Mouse (Mus musculus): ENCODE results near the gene Prkd1. TPM values are rescaled to one million over a fixed set of nuclear protein-coding genes. Genes with fewer than 3 reads are reported as not detected.

Prkd1 gene
- polyA plus RNA-seq, 1 experiment from 2014 or later = 4.4 TPM

GRCm38 (mm10) chr12:50615852-50616251 is 33.0 kb downstream of the Prkd1 start:
- no peak overlapping the region for H3K4me2 ChIP-seq (ENCODE audit: low read depth, low read length)
- ATAC-seq (ENCODE audit: insufficient read depth, low FRiP score) = no peak
- WGBS = 87% methylated on average over 1 of the region's 1 CpGs
- H3K9me3 ChIP-seq (replicated peaks; ENCODE audit: control insufficient read depth, low read length) = no peaks in the 10 kb centered on the region
- H3K4me3 ChIP-seq (replicated peaks; ENCODE audit: low read length) = no peak overlapping the region
- no peak overlapping the region for H3K27ac ChIP-seq (ENCODE audit: low read length)
- no peaks in the 10 kb centered on the region for H3K27me3 ChIP-seq (ENCODE audit: control insufficient read depth, insufficient read depth, low read length)
- no peaks in the 10 kb centered on the region for H3K36me3 ChIP-seq (ENCODE audit: control insufficient read depth, insufficient read depth, low read length)
- H3K9ac ChIP-seq (ENCODE audit: low read length) = no peak overlapping the region
- H3K4me1 ChIP-seq (ENCODE audit: control insufficient read depth, insufficient read depth, low read length) = no peaks in the 10 kb centered on the region

GRCm38 (mm10) chr12:50614341-50614740 is 34.6 kb downstream of the Prkd1 start:
- Histone ChIP-seq H3K4me2 (ENCODE audit: low read depth, low read length) (no peak overlapping the region), H3K27me3 (ENCODE audit: control insufficient read depth, insufficient read depth, low read length) (no peaks in the 10 kb centered on the region), H3K9me3 (replicated peaks; ENCODE audit: control insufficient read depth, low read length) (no peaks in the 10 kb centered on the region), H3K27ac (ENCODE audit: low read length) (no peak overlapping the region), H3K9ac (ENCODE audit: low read length) (no peak overlapping the region), H3K4me3 (replicated peaks; ENCODE audit: low read length) (no peak overlapping the region), H3K4me1 (ENCODE audit: control insufficient read depth, insufficient read depth, low read length) (no peaks in the 10 kb centered on the region), H3K36me3 (ENCODE audit: control insufficient read depth, insufficient read depth, low read length) (no peaks in the 10 kb centered on the region)
- WGBS = 42% methylated on average over 6 of the region's 6 CpGs
- no peak for ATAC-seq (ENCODE audit: insufficient read depth, low FRiP score)

GRCm38 (mm10) chr12:50606703-50607500 is 42.0 kb downstream of the Prkd1 start:
- H3K9me3 ChIP-seq (replicated peaks; ENCODE audit: control insufficient read depth, low read length) = no peaks in the 10 kb centered on the region
- H3K27ac ChIP-seq (ENCODE audit: low read length) = no peak overlapping the region
- ATAC-seq (ENCODE audit: insufficient read depth, low FRiP score) = peak; percentile 47; the same call in 1 of the 2 replicates
- H3K4me1 ChIP-seq (ENCODE audit: control insufficient read depth, insufficient read depth, low read length) = no peaks in the 10 kb centered on the region
- H3K4me2 ChIP-seq (ENCODE audit: low read depth, low read length) = no peak overlapping the region
- no peaks in the 10 kb centered on the region for H3K36me3 ChIP-seq (ENCODE audit: control insufficient read depth, insufficient read depth, low read length)
- H3K4me3 ChIP-seq (replicated peaks; ENCODE audit: low read length) = no peak overlapping the region
- WGBS = 43% methylated on average over 4 of the region's 4 CpGs
- H3K9ac ChIP-seq (ENCODE audit: low read length) = no peak overlapping the region
- no peaks in the 10 kb centered on the region for H3K27me3 ChIP-seq (ENCODE audit: control insufficient read depth, insufficient read depth, low read length)

- no peak overlapping the region for H3K9ac ChIP-seq (ENCODE audit: low read length)
- 76% methylated on average over 1 of the region's 1 CpGs for WGBS
- H3K36me3 ChIP-seq (ENCODE audit: control insufficient read depth, insufficient read depth, low read length) = no peaks in the 10 kb centered on the region
- no peaks in the 10 kb centered on the region for H3K9me3 ChIP-seq (replicated peaks; ENCODE audit: control insufficient read depth, low read length)
- H3K27me3 ChIP-seq (ENCODE audit: control insufficient read depth, insufficient read depth, low read length) = no peaks in the 10 kb centered on the region
- no peak; the same call in 1 of the 2 replicates for ATAC-seq (ENCODE audit: insufficient read depth, low FRiP score)
- H3K4me2 ChIP-seq (ENCODE audit: low read depth, low read length) = no peak overlapping the region
- no peak overlapping the region for H3K4me3 ChIP-seq (replicated peaks; ENCODE audit: low read length)
- no peak overlapping the region for H3K27ac ChIP-seq (ENCODE audit: low read length)
- no peaks in the 10 kb centered on the region for H3K4me1 ChIP-seq (ENCODE audit: control insufficient read depth, insufficient read depth, low read length)
These were observed 49.5 kb downstream of the Prkd1 start for GRCm38 (mm10) chr12:50599370-50599769.

GRCm38 (mm10) chr12:50598053-50598988 is 50.6 kb downstream of the Prkd1 start:
- no peak for ATAC-seq (ENCODE audit: insufficient read depth, low FRiP score)
- 72% methylated on average over 9 of the region's 9 CpGs for WGBS
- H3K27me3 ChIP-seq (ENCODE audit: control insufficient read depth, insufficient read depth, low read length) = no peaks in the 10 kb centered on the region
- H3K27ac ChIP-seq (ENCODE audit: low read length) = no peak overlapping the region
- no peak overlapping the region for H3K9ac ChIP-seq (ENCODE audit: low read length)
- H3K4me3 ChIP-seq (replicated peaks; ENCODE audit: low read length) = no peak overlapping the region
- no peaks in the 10 kb centered on the region for H3K4me1 ChIP-seq (ENCODE audit: control insufficient read depth, insufficient read depth, low read length)
- H3K36me3 ChIP-seq (ENCODE audit: control insufficient read depth, insufficient read depth, low read length) = no peaks in the 10 kb centered on the region
- H3K9me3 ChIP-seq (replicated peaks; ENCODE audit: control insufficient read depth, low read length) = no peaks in the 10 kb centered on the region
- H3K4me2 ChIP-seq (ENCODE audit: low read depth, low read length) = no peak overlapping the region

- no peaks in the 10 kb centered on the region for H3K9me3 ChIP-seq (replicated peaks; ENCODE audit: control insufficient read depth, low read length)
- no peaks in the 10 kb centered on the region for H3K36me3 ChIP-seq (ENCODE audit: control insufficient read depth, insufficient read depth, low read length)
- WGBS = 89% methylated on average over 4 of the region's 4 CpGs
- H3K27me3 ChIP-seq (ENCODE audit: control insufficient read depth, insufficient read depth, low read length) = no peaks in the 10 kb centered on the region
- no peak overlapping the region for H3K4me3 ChIP-seq (replicated peaks; ENCODE audit: low read length)
- no peak overlapping the region for H3K9ac ChIP-seq (ENCODE audit: low read length)
- no peak overlapping the region for H3K27ac ChIP-seq (ENCODE audit: low read length)
- no peak for ATAC-seq (ENCODE audit: insufficient read depth, low FRiP score)
- H3K4me2 ChIP-seq (ENCODE audit: low read depth, low read length) = no peak overlapping the region
- no peaks in the 10 kb centered on the region for H3K4me1 ChIP-seq (ENCODE audit: control insufficient read depth, insufficient read depth, low read length)
These were observed 51.4 kb downstream of the Prkd1 start for GRCm38 (mm10) chr12:50597467-50597866.

GRCm38 (mm10) chr12:50595777-50596176 is 53.1 kb downstream of the Prkd1 start:
- H3K27ac ChIP-seq (ENCODE audit: low read length) = no peak overlapping the region
- H3K4me1 ChIP-seq (ENCODE audit: control insufficient read depth, insufficient read depth, low read length) = no peaks in the 10 kb centered on the region
- ATAC-seq (ENCODE audit: insufficient read depth, low FRiP score) = no peak
- no peak overlapping the region for H3K4me3 ChIP-seq (replicated peaks; ENCODE audit: low read length)
- no peak overlapping the region for H3K9ac ChIP-seq (ENCODE audit: low read length)
- 71% methylated on average over 5 of the region's 5 CpGs for WGBS
- no peaks in the 10 kb centered on the region for H3K27me3 ChIP-seq (ENCODE audit: control insufficient read depth, insufficient read depth, low read length)
- no peak overlapping the region for H3K4me2 ChIP-seq (ENCODE audit: low read depth, low read length)
- H3K36me3 ChIP-seq (ENCODE audit: control insufficient read depth, insufficient read depth, low read length) = no peaks in the 10 kb centered on the region
- H3K9me3 ChIP-seq (replicated peaks; ENCODE audit: control insufficient read depth, low read length) = no peaks in the 10 kb centered on the region

GRCm38 (mm10) chr12:50594506-50594905 is 54.4 kb downstream of the Prkd1 start:
- Histone ChIP-seq H3K9ac (ENCODE audit: low read length) (no peak overlapping the region), H3K4me3 (replicated peaks; ENCODE audit: low read length) (no peak overlapping the region), H3K9me3 (replicated peaks; ENCODE audit: control insufficient read depth, low read length) (no peaks in the 10 kb centered on the region), H3K4me2 (ENCODE audit: low read depth, low read length) (no peak overlapping the region), H3K27ac (ENCODE audit: low read length) (no peak overlapping the region), H3K36me3 (ENCODE audit: control insufficient read depth, insufficient read depth, low read length) (no peaks in the 10 kb centered on the region), H3K27me3 (ENCODE audit: control insufficient read depth, insufficient read depth, low read length) (no peaks in the 10 kb centered on the region), H3K4me1 (ENCODE audit: control insufficient read depth, insufficient read depth, low read length) (no peaks in the 10 kb centered on the region)
- WGBS = 53% methylated on average over 6 of the region's 6 CpGs
- peak; percentile 50; the same call in 1 of the 2 replicates for ATAC-seq (ENCODE audit: insufficient read depth, low FRiP score)

GRCm38 (mm10) chr12:50593481-50593880 is 55.4 kb downstream of the Prkd1 start:
- no peaks in the 10 kb centered on the region for H3K36me3 ChIP-seq (ENCODE audit: control insufficient read depth, insufficient read depth, low read length)
- no peak for ATAC-seq (ENCODE audit: insufficient read depth, low FRiP score)
- H3K9me3 ChIP-seq (replicated peaks; ENCODE audit: control insufficient read depth, low read length) = no peaks in the 10 kb centered on the region
- no peak overlapping the region for H3K4me2 ChIP-seq (ENCODE audit: low read depth, low read length)
- WGBS = 68% methylated on average over 2 of the region's 2 CpGs
- no peak overlapping the region for H3K27ac ChIP-seq (ENCODE audit: low read length)
- no peak overlapping the region for H3K4me3 ChIP-seq (replicated peaks; ENCODE audit: low read length)
- no peaks in the 10 kb centered on the region for H3K27me3 ChIP-seq (ENCODE audit: control insufficient read depth, insufficient read depth, low read length)
- no peaks in the 10 kb centered on the region for H3K4me1 ChIP-seq (ENCODE audit: control insufficient read depth, insufficient read depth, low read length)
- H3K9ac ChIP-seq (ENCODE audit: low read length) = no peak overlapping the region
